ENCODE assay signal across 18 mouse cellular contexts in genomic region chr4:4699102-4699501, GRCm38 (mm10).
DNase-seq lines count a peak whose midpoint lies in the region; ATAC-seq and TF ChIP-seq lines count a peak whose summit lies in the region.
"Had no signal": no experiment of that assay in that cellular context is flagged by ENCODE, and none has a peak within 500 bp of the region (broad histone marks: within the 10 kb centered on the region; RNA-seq: fewer than 3 reads in every experiment).

No protein-coding gene starts in this region.

- ATAC-seq in forebrain, embryonic 14.5 days, result peak; percentile 61; the same call in 1 of the 2 replicates
- no peak for ATAC-seq in forebrain, embryonic 11.5 days (replicated peaks; ENCODE audit: low FRiP score)
- no peak for ATAC-seq in erythroblast, adult 5-6 weeks (replicated peaks; ENCODE audit: low FRiP score, poor library complexity, severe bottlenecking)
- ATAC-seq: forebrain, embryonic 15.5 days had no signal

- no peaks in the 10 kb centered on the region for H3K27me3 ChIP-seq in forebrain, embryonic 14.5 days (replicated peaks; ENCODE audit: control insufficient read depth, insufficient read depth, low read length)
- no peaks in the 10 kb centered on the region for H3K27me3 ChIP-seq in forebrain, embryonic 11.5 days (ENCODE audit: control insufficient read depth, insufficient read depth, low read length)
- H3K27me3 ChIP-seq: embryonic facial prominence, embryonic 13.5 days; embryonic facial prominence, embryonic 15.5 days; forebrain, embryonic 15.5 days had no signal

- H3K27ac ChIP-seq in forebrain, embryonic 14.5 days (ENCODE audit: low read depth, low read length), result no peak overlapping the region
- no peak overlapping the region for H3K27ac ChIP-seq in forebrain, embryonic 11.5 days (ENCODE audit: low read depth, low read length)
- H3K27ac ChIP-seq: embryonic facial prominence, embryonic 13.5 days; embryonic facial prominence, embryonic 15.5 days; forebrain, embryonic 15.5 days had no signal

- 78% methylated on average over 2 of the region's 2 CpGs for WGBS in forebrain, embryonic 14.5 days
- 86% methylated on average over 2 of the region's 2 CpGs for WGBS in forebrain, embryonic 11.5 days

- no peak overlapping the region for H3K4me3 ChIP-seq in forebrain, embryonic 14.5 days (ENCODE audit: low read depth, low read length)
- no peak overlapping the region for H3K4me3 ChIP-seq in forebrain, embryonic 11.5 days (ENCODE audit: low read depth, low read length)
- H3K4me3 ChIP-seq: embryonic facial prominence, embryonic 13.5 days; embryonic facial prominence, embryonic 15.5 days; forebrain, embryonic 15.5 days had no signal

- H3K36me3 ChIP-seq in forebrain, embryonic 14.5 days (ENCODE audit: control insufficient read depth, insufficient read depth, low read length), result no peaks in the 10 kb centered on the region
- H3K36me3 ChIP-seq in forebrain, embryonic 11.5 days (ENCODE audit: control insufficient read depth, insufficient read depth, low read length), result no peaks in the 10 kb centered on the region
- H3K36me3 ChIP-seq: embryonic facial prominence, embryonic 13.5 days; embryonic facial prominence, embryonic 15.5 days; forebrain, embryonic 15.5 days had no signal

- H3K4me2 ChIP-seq in forebrain, embryonic 14.5 days (ENCODE audit: low read length), result no peak overlapping the region
- no peak overlapping the region for H3K4me2 ChIP-seq in forebrain, embryonic 11.5 days (ENCODE audit: low read depth, low read length, severe bottlenecking)
- H3K4me2 ChIP-seq: embryonic facial prominence, embryonic 13.5 days; embryonic facial prominence, embryonic 15.5 days; forebrain, embryonic 15.5 days had no signal

- DNase-seq in forebrain, embryonic 14.5 days (ENCODE audit: low spot score), result peak; percentile 42
- no peak for DNase-seq in forebrain, embryonic 11.5 days (ENCODE audit: low spot score)
- DNase-seq in brain, adult 2 months (ENCODE audit: low read depth, low spot score), result peak; percentile 8
- peak; percentile 52 for DNase-seq in brain, embryonic 14.5 days (ENCODE audit: low read depth)
- DNase-seq: adrenal gland, adult 2 months; adrenal gland, postnatal 10 days; adrenal gland, postnatal 25 days; cerebellum, adult 11 months; cerebellum, adult 18-20 months; cerebellum, adult 8-10 months; cerebellum, adult 9-11 months; cerebellum, postnatal 14 days; cerebellum, postnatal 36 days; embryo, embryonic 11 days had no signal

- no peak for TF ChIP-seq POLR2A in brain, embryonic 14.5 days (IDR thresholded peaks at IDR 0.05; ENCODE audit: borderline replicate concordance, extremely low read depth, insufficient read depth, insufficient read length, poor library complexity, severe bottlenecking)

- H3K9me3 ChIP-seq in forebrain, embryonic 14.5 days (replicated peaks; ENCODE audit: control insufficient read depth, low read length), result no peaks in the 10 kb centered on the region
- no peaks in the 10 kb centered on the region for H3K9me3 ChIP-seq in forebrain, embryonic 11.5 days (ENCODE audit: control insufficient read depth, low read length)
- H3K9me3 ChIP-seq: embryonic facial prominence, embryonic 13.5 days; embryonic facial prominence, embryonic 15.5 days; forebrain, embryonic 15.5 days had no signal

- H3K9ac ChIP-seq in forebrain, embryonic 14.5 days (ENCODE audit: low read length), result no peak overlapping the region
- no peak overlapping the region for H3K9ac ChIP-seq in forebrain, embryonic 11.5 days (ENCODE audit: low read length)
- H3K9ac ChIP-seq: embryonic facial prominence, embryonic 13.5 days; embryonic facial prominence, embryonic 15.5 days; forebrain, embryonic 15.5 days had no signal

- TF ChIP-seq CTCF in brain, embryonic 14.5 days (IDR thresholded peaks at IDR 0.05; ENCODE audit: borderline replicate concordance, extremely low read depth, insufficient read depth, insufficient read length), result no peak

- no peaks in the 10 kb centered on the region for H3K4me1 ChIP-seq in forebrain, embryonic 14.5 days (ENCODE audit: control insufficient read depth, insufficient read depth, low read length)
- H3K4me1 ChIP-seq in forebrain, embryonic 11.5 days (replicated peaks; ENCODE audit: control insufficient read depth, insufficient read depth, low read length), result no peaks in the 10 kb centered on the region
- H3K4me1 ChIP-seq: embryonic facial prominence, embryonic 13.5 days; embryonic facial prominence, embryonic 15.5 days; forebrain, embryonic 15.5 days had no signal
